Comparison of ENCODE assay signal across 13 mouse cellular contexts in the genomic region with DNA sequence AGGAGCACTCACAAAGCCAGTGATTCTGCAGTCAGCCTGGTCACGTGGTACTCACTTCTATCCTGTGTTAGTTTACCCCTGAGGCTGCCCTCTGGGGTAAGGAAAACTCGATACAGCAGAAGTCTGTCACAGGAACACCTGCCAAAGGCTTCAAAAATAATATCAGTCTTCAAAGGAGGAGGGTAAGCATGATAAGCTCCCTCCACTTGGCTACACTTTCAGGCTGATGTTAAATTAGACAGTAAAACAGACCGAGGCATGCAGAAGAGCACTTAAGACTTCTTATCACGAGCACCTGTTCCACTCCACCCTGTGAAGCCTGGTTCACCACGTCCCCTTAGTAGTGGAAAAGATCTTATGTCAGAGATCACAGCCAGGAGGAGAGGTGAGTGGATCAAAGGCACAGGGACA.
DNase-seq lines count a peak whose midpoint lies in the region; ATAC-seq and TF ChIP-seq lines count a peak whose summit lies in the region.
"Had no signal": no experiment of that assay in that cellular context is flagged by ENCODE, and none has a peak within 500 bp of the region (broad histone marks: within the 10 kb centered on the region; RNA-seq: fewer than 3 reads in every experiment).

No protein-coding gene starts in this region.

- H3K4me3 ChIP-seq in limb, embryonic 14.5 days (replicated peaks; ENCODE audit: low read length): no peak overlapping the region
- H3K4me3 ChIP-seq in limb, embryonic 10.5 days: no peak overlapping the region
- H3K4me3 ChIP-seq in lung, embryonic 15.5 days: no peak overlapping the region
- H3K4me3 ChIP-seq in kidney, adult 2 months (ENCODE audit: insufficient read depth, low read depth, low read length): no peak overlapping the region
- H3K4me3 ChIP-seq: heart, embryonic 15.5 days had no signal

- DNase-seq in limb, embryonic 14.5 days (ENCODE audit: low spot score): no peak
- DNase-seq in limb, embryonic 10.5 days (ENCODE audit: low spot score): no peak
- DNase-seq in CD4-positive, CD25-positive, alpha-beta regulatory T cell, adult 2 months (ENCODE audit: low read depth, low spot score): peak; percentile 40
- DNase-seq in kidney, adult 2 months: no peak
- no peak for DNase-seq in retina, embryonic 14.5 days (ENCODE audit: low spot score)
- no peak for DNase-seq in urinary bladder, postnatal 36 days (ENCODE audit: low spot score in 2 of 2)
- DNase-seq: gastrocnemius, postnatal 25 days; kidney, adult 8-10 months; retina, postnatal 1 day had no signal

- 36% methylated on average over 5 of the region's 5 CpGs for WGBS in limb, embryonic 14.5 days
- WGBS in limb, embryonic 10.5 days: 69% methylated on average over 5 of the region's 5 CpGs
- 28% methylated on average over 5 of the region's 5 CpGs for WGBS in lung, embryonic 15.5 days
- 76% methylated on average over 5 of the region's 5 CpGs for WGBS in kidney, adult 2 months

- H3K9ac ChIP-seq in limb, embryonic 14.5 days (ENCODE audit: low read depth, low read length, severe bottlenecking): no peak overlapping the region
- no peak overlapping the region for H3K9ac ChIP-seq in lung, embryonic 15.5 days
- H3K9ac ChIP-seq: heart, embryonic 15.5 days had no signal

- H3K4me2 ChIP-seq in limb, embryonic 14.5 days (replicated peaks; ENCODE audit: low read depth, low read length, severe bottlenecking): no peak overlapping the region
- H3K4me2 ChIP-seq in lung, embryonic 15.5 days: no peak overlapping the region
- H3K4me2 ChIP-seq: heart, embryonic 15.5 days had no signal

- no peaks in the 10 kb centered on the region for H3K9me3 ChIP-seq in limb, embryonic 14.5 days (ENCODE audit: control insufficient read depth, low read length)
- H3K9me3 ChIP-seq in limb, embryonic 10.5 days (replicated peaks): no peaks in the 10 kb centered on the region
- no peaks in the 10 kb centered on the region for H3K9me3 ChIP-seq in lung, embryonic 15.5 days
- H3K9me3 ChIP-seq: heart, embryonic 15.5 days had no signal

- no peak overlapping the region for H3K27ac ChIP-seq in limb, embryonic 14.5 days (replicated peaks; ENCODE audit: low read depth, low read length)
- no peak overlapping the region for H3K27ac ChIP-seq in limb, embryonic 10.5 days
- H3K27ac ChIP-seq in lung, embryonic 15.5 days: no peak overlapping the region
- no peak overlapping the region for H3K27ac ChIP-seq in kidney, adult 2 months (ENCODE audit: insufficient read depth, low read depth, low read length)
- H3K27ac ChIP-seq: heart, embryonic 15.5 days; macrophage had no signal

- ATAC-seq in limb, embryonic 14.5 days (ENCODE audit: low FRiP score, low read depth): peak; percentile 10; the same call in 1 of the 2 replicates
- peak; percentile 72 for ATAC-seq in common myeloid progenitor, adult 5-6 weeks (replicated peaks; ENCODE audit: low read depth, poor library complexity, severe bottlenecking)
- ATAC-seq in lung, embryonic 15.5 days (ENCODE audit: borderline replicate concordance, extremely low read depth, low FRiP score, low TSS enrichment): peak; percentile 70; the same call in 1 of the 2 replicates

- H3K4me1 ChIP-seq in limb, embryonic 14.5 days (ENCODE audit: control insufficient read depth, insufficient read depth, low read length): peaks cover 17% of the 10 kb centered on the region
- peaks cover 45% of the 10 kb centered on the region for H3K4me1 ChIP-seq in limb, embryonic 10.5 days
- H3K4me1 ChIP-seq in lung, embryonic 15.5 days: peaks cover 44% of the 10 kb centered on the region
- H3K4me1 ChIP-seq in kidney, adult 2 months (ENCODE audit: control insufficient read depth, insufficient read depth, low read length): no peaks in the 10 kb centered on the region

- no peak for TF ChIP-seq POLR2A in limb, embryonic 14.5 days (IDR thresholded peaks at IDR 0.05; ENCODE audit: borderline replicate concordance, extremely low read depth, insufficient read depth, insufficient read length)
- no peak for TF ChIP-seq POLR2A in kidney, adult 2 months (IDR thresholded peaks at IDR 0.05; ENCODE audit: low read depth, low read length)

- H3K36me3 ChIP-seq in limb, embryonic 14.5 days (ENCODE audit: control insufficient read depth, insufficient read depth, low read length): no peaks in the 10 kb centered on the region; the same call in 1 of the 2 replicates
- H3K36me3 ChIP-seq in limb, embryonic 10.5 days: no peaks in the 10 kb centered on the region
- H3K36me3 ChIP-seq in lung, embryonic 15.5 days: no peaks in the 10 kb centered on the region
- H3K36me3 ChIP-seq in kidney, adult 2 months (ENCODE audit: control insufficient read depth, insufficient read depth, low read length): no peaks in the 10 kb centered on the region
- H3K36me3 ChIP-seq: heart, embryonic 15.5 days had no signal

- no peaks in the 10 kb centered on the region for H3K27me3 ChIP-seq in limb, embryonic 14.5 days (ENCODE audit: control insufficient read depth, insufficient read depth, low read length)
- H3K27me3 ChIP-seq in limb, embryonic 10.5 days (ENCODE audit: low read depth, poor library complexity, severe bottlenecking): 0 out of 2 replicates have a peak, but pooled peaks cover 4% of the 10 kb centered on the region
- H3K27me3 ChIP-seq in lung, embryonic 15.5 days: no peaks in the 10 kb centered on the region
- H3K27me3 ChIP-seq in kidney, adult 2 months (replicated peaks; ENCODE audit: control insufficient read depth, insufficient read depth, low read length): no peaks in the 10 kb centered on the region
- H3K27me3 ChIP-seq: heart, embryonic 15.5 days had no signal

- TF ChIP-seq CTCF in kidney, adult 2 months (conservative IDR thresholded peaks at IDR 0.05; ENCODE audit: insufficient read depth, insufficient read length, low read depth, low read length): no peak

Comparison
In these comparisons a context has a peak if more than half of its experiments do, and no peak if none do; other contexts are left out.
1. ATAC-seq: peak in every context shown above with its lines; median percentile 72 in common myeloid progenitor, adult 5-6 weeks; 70 in lung, embryonic 15.5 days; 10 in limb, embryonic 14.5 days.